Mouse (Mus musculus): ENCODE results near the gene Ppl. TPM values are rescaled to one million over a fixed set of nuclear protein-coding genes. Genes with fewer than 3 reads are reported as not detected.

Ppl gene
- polyA plus RNA-seq, 1 experiment from 2014 or later, result 8.4 TPM

- 2% methylated on average over 26 of the region's 26 CpGs for WGBS
- H3K9ac ChIP-seq, result no peak overlapping the region
Observed at GRCm38 (mm10) chr16:5146367-5147036, 14.3 kb upstream of the Ppl start.

GRCm38 (mm10) chr16:5145570-5145969, 13.3 kb upstream of the Ppl start:
- under 1% methylated on average over 7 of the region's 7 CpGs for WGBS
- no peaks in the 10 kb centered on the region for H3K9me3 ChIP-seq
- peaks cover 38% of the 10 kb centered on the region for H3K27me3 ChIP-seq
- H3K9ac ChIP-seq, result no peak overlapping the region
- peaks cover 6% of the 10 kb centered on the region; the same call in 1 of the 2 replicates for H3K4me1 ChIP-seq
- peak overlapping the region; percentile 42; the same call in 1 of the 2 replicates for H3K4me2 ChIP-seq
- ATAC-seq (ENCODE audit: insufficient number of reproducible peaks, insufficient read depth, low FRiP score, low TSS enrichment, low read depth), result no peak
- H3K27ac ChIP-seq, result no peak overlapping the region
- no peaks in the 10 kb centered on the region for H3K36me3 ChIP-seq
- no peak overlapping the region for H3K4me3 ChIP-seq

More at GRCm38 (mm10) chr16:5146367-5147036, 14.3 kb upstream of the Ppl start:
- H3K36me3 ChIP-seq, result no peaks in the 10 kb centered on the region
- H3K9me3 ChIP-seq, result no peaks in the 10 kb centered on the region
- peak overlapping the region; percentile 35 for H3K4me3 ChIP-seq
- peak overlapping the region; percentile 62 for H3K4me2 ChIP-seq
- no peak overlapping the region for H3K27ac ChIP-seq
- ATAC-seq (ENCODE audit: insufficient number of reproducible peaks, insufficient read depth, low FRiP score, low TSS enrichment, low read depth), result peak; percentile 71
- peaks cover 39% of the 10 kb centered on the region for H3K27me3 ChIP-seq
- H3K4me1 ChIP-seq, result peaks cover 6% of the 10 kb centered on the region; the same call in 1 of the 2 replicates

- Histone ChIP-seq H3K4me2 (no peak overlapping the region), H3K4me1 (peaks cover 13% of the 10 kb centered on the region), H3K27ac (no peak overlapping the region), H3K9me3 (no peaks in the 10 kb centered on the region), H3K36me3 (no peaks in the 10 kb centered on the region), H3K9ac (no peak overlapping the region), H3K27me3 (peaks cover 2% of the 10 kb centered on the region), H3K4me3 (no peak overlapping the region)
- ATAC-seq (ENCODE audit: insufficient number of reproducible peaks, insufficient read depth, low FRiP score, low TSS enrichment, low read depth), result 0 out of 2 replicates have a peak, but pooled peaks have one; percentile 15
- 52% methylated on average over 4 of the region's 4 CpGs for WGBS
Observed at GRCm38 (mm10) chr16:5139741-5140140, 7.5 kb upstream of the Ppl start.

GRCm38 (mm10) chr16:5137006-5137540, 4.9 kb upstream of the Ppl start:
- peaks cover 24% of the 10 kb centered on the region for H3K4me1 ChIP-seq
- no peak overlapping the region for H3K4me2 ChIP-seq
- no peak overlapping the region for H3K4me3 ChIP-seq
- no peaks in the 10 kb centered on the region for H3K9me3 ChIP-seq
- no peak overlapping the region for H3K9ac ChIP-seq
- no peak overlapping the region; the same call in 1 of the 2 replicates for H3K27ac ChIP-seq
- WGBS, result 74% methylated on average over 12 of the region's 12 CpGs
- H3K27me3 ChIP-seq, result peaks cover 27% of the 10 kb centered on the region
- H3K36me3 ChIP-seq, result no peaks in the 10 kb centered on the region
- ATAC-seq (ENCODE audit: insufficient number of reproducible peaks, insufficient read depth, low FRiP score, low TSS enrichment, low read depth), result no peak

GRCm38 (mm10) chr16:5136505-5136904, 4.3 kb upstream of the Ppl start:
- no peak overlapping the region for H3K4me3 ChIP-seq
- no peak overlapping the region for H3K9ac ChIP-seq
- peak overlapping the region; percentile 9 for H3K27ac ChIP-seq
- 5% methylated on average over 4 of the region's 4 CpGs for WGBS
- no peak overlapping the region for H3K4me2 ChIP-seq
- no peak for ATAC-seq (ENCODE audit: insufficient number of reproducible peaks, insufficient read depth, low FRiP score, low TSS enrichment, low read depth)
- no peaks in the 10 kb centered on the region for H3K36me3 ChIP-seq
- peaks cover 30% of the 10 kb centered on the region for H3K4me1 ChIP-seq
- no peaks in the 10 kb centered on the region for H3K9me3 ChIP-seq
- peaks cover 33% of the 10 kb centered on the region for H3K27me3 ChIP-seq

GRCm38 (mm10) chr16:5135551-5136261, 3.5 kb upstream of the Ppl start:
- Histone ChIP-seq H3K9me3 (no peaks in the 10 kb centered on the region), H3K9ac (no peak overlapping the region), H3K4me1 (peaks cover 30% of the 10 kb centered on the region), H3K4me3 (no peak overlapping the region), H3K4me2 (no peak overlapping the region), H3K27ac (peak overlapping the region; percentile 9), H3K36me3 (no peaks in the 10 kb centered on the region), H3K27me3 (peaks cover 41% of the 10 kb centered on the region)
- no peak for ATAC-seq (ENCODE audit: insufficient number of reproducible peaks, insufficient read depth, low FRiP score, low TSS enrichment, low read depth)
- WGBS, result 65% methylated on average over 8 of the region's 8 CpGs

GRCm38 (mm10) chr16:5134623-5135330, 2.6 kb upstream of the Ppl start:
- no peak overlapping the region for H3K4me3 ChIP-seq
- peaks cover 50% of the 10 kb centered on the region for H3K27me3 ChIP-seq
- no peak overlapping the region for H3K4me2 ChIP-seq
- WGBS, result 64% methylated on average over 14 of the region's 14 CpGs
- ATAC-seq (ENCODE audit: insufficient number of reproducible peaks, insufficient read depth, low FRiP score, low TSS enrichment, low read depth), result no peak
- H3K9me3 ChIP-seq, result no peaks in the 10 kb centered on the region
- no peaks in the 10 kb centered on the region for H3K36me3 ChIP-seq
- H3K27ac ChIP-seq, result 0 out of 2 replicates have a peak overlapping the region, but pooled peaks have one; percentile 28
- H3K9ac ChIP-seq, result no peak overlapping the region
- H3K4me1 ChIP-seq, result peaks cover 30% of the 10 kb centered on the region

GRCm38 (mm10) chr16:5131251-5131922, 834 bp downstream of the Ppl start:
- H3K27me3 ChIP-seq, result peaks cover 59% of the 10 kb centered on the region
- peak overlapping the region; percentile 62 for H3K4me2 ChIP-seq
- no peaks in the 10 kb centered on the region for H3K9me3 ChIP-seq
- H3K9ac ChIP-seq, result peak overlapping the region; percentile 41; the same call in 1 of the 2 replicates
- peaks cover 30% of the 10 kb centered on the region for H3K4me1 ChIP-seq
- no peak overlapping the region for H3K27ac ChIP-seq
- H3K36me3 ChIP-seq, result no peaks in the 10 kb centered on the region
- WGBS, result 2% methylated on average over 25 of the region's 25 CpGs
- no peak for ATAC-seq (ENCODE audit: insufficient number of reproducible peaks, insufficient read depth, low FRiP score, low TSS enrichment, low read depth)
- peak overlapping the region; percentile 44 for H3K4me3 ChIP-seq

- no peaks in the 10 kb centered on the region for H3K9me3 ChIP-seq
- ATAC-seq (ENCODE audit: insufficient number of reproducible peaks, insufficient read depth, low FRiP score, low TSS enrichment, low read depth), result no peak; the same call in 1 of the 2 replicates
- WGBS, result 13% methylated on average over 4 of the region's 4 CpGs
- no peak overlapping the region for H3K27ac ChIP-seq
- H3K9ac ChIP-seq, result no peak overlapping the region
- peak overlapping the region; percentile 44; the same call in 1 of the 2 replicates for H3K4me3 ChIP-seq
- H3K4me1 ChIP-seq, result peaks cover 25% of the 10 kb centered on the region
- H3K36me3 ChIP-seq, result no peaks in the 10 kb centered on the region
- H3K27me3 ChIP-seq, result peaks cover 59% of the 10 kb centered on the region
- peak overlapping the region; percentile 62 for H3K4me2 ChIP-seq
Observed at GRCm38 (mm10) chr16:5130766-5131165, 1.5 kb downstream of the Ppl start.

GRCm38 (mm10) chr16:5130196-5130595, 2.0 kb downstream of the Ppl start:
- H3K4me1 ChIP-seq, result peaks cover 21% of the 10 kb centered on the region
- H3K27ac ChIP-seq, result no peak overlapping the region
- H3K9ac ChIP-seq, result no peak overlapping the region
- H3K4me2 ChIP-seq, result no peak overlapping the region
- no peaks in the 10 kb centered on the region for H3K9me3 ChIP-seq
- H3K27me3 ChIP-seq, result peaks cover 59% of the 10 kb centered on the region
- no peaks in the 10 kb centered on the region for H3K36me3 ChIP-seq
- no peak overlapping the region for H3K4me3 ChIP-seq
- ATAC-seq (ENCODE audit: insufficient number of reproducible peaks, insufficient read depth, low FRiP score, low TSS enrichment, low read depth), result no peak
- 56% methylated on average over 2 of the region's 2 CpGs for WGBS

- Histone ChIP-seq H3K27me3 (peaks cover 27% of the 10 kb centered on the region), H3K36me3 (no peaks in the 10 kb centered on the region), H3K9ac (no peak overlapping the region), H3K4me3 (no peak overlapping the region), H3K9me3 (no peaks in the 10 kb centered on the region), H3K27ac (no peak overlapping the region), H3K4me1 (no peaks in the 10 kb centered on the region), H3K4me2 (no peak overlapping the region)
- no peak for ATAC-seq (ENCODE audit: insufficient number of reproducible peaks, insufficient read depth, low FRiP score, low TSS enrichment, low read depth)
- WGBS, result 63% methylated on average over 6 of the region's 6 CpGs
Observed at GRCm38 (mm10) chr16:5123476-5123875, 8.7 kb downstream of the Ppl start.
